8 mouse cellular contexts compared by ENCODE assay signal in genomic region chr10:81430831-81431525, GRCm38 (mm10). TPM values are rescaled to one million over a fixed set of nuclear protein-coding genes. Genes with fewer than 3 reads are reported as not detected.
DNase-seq lines count a peak whose midpoint lies in the region; ATAC-seq and TF ChIP-seq lines count a peak whose summit lies in the region.

No protein-coding gene starts in this region.

- peak; percentile 12 for ATAC-seq in embryonic facial prominence, embryonic 15.5 days (ENCODE audit: insufficient number of reproducible peaks, low FRiP score, low TSS enrichment, low read depth)
- ATAC-seq in monocyte, adult 5-6 weeks (replicated peaks; ENCODE audit: insufficient number of reproducible peaks, low FRiP score, low TSS enrichment, poor library complexity, severe bottlenecking): no peak

- H3K27me3 ChIP-seq in E14TG2a.4 (ENCODE audit: insufficient read depth, low read length): peaks cover 40% of the 10 kb centered on the region
- H3K27me3 ChIP-seq in embryonic facial prominence, embryonic 15.5 days: no peaks in the 10 kb centered on the region

- H3K9ac ChIP-seq in embryonic facial prominence, embryonic 15.5 days: peak overlapping the region; percentile 60

- peaks cover 32% of the 10 kb centered on the region for H3K79me2 ChIP-seq in macrophage (ENCODE audit: inconsistent target)

- WGBS in embryonic facial prominence, embryonic 15.5 days: 1% methylated on average over 49 of the region's 70 CpGs
- 3% methylated on average over 59 of the region's 70 CpGs for WGBS in macrophage (ENCODE audit: missing documents)

- H3K4me3 ChIP-seq in E14TG2a.4 (replicated peaks; ENCODE audit: low read length): peak overlapping the region; percentile 86
- peak overlapping the region; percentile 64 for H3K4me3 ChIP-seq in embryonic facial prominence, embryonic 15.5 days (replicated peaks)
- H3K4me3 ChIP-seq in macrophage (ENCODE audit: inconsistent target): peak overlapping the region; percentile 4; the same call in 1 of the 2 replicates

- H3K27ac ChIP-seq in embryonic facial prominence, embryonic 15.5 days (replicated peaks): peak overlapping the region; percentile 94
- H3K27ac ChIP-seq in macrophage: no peak overlapping the region

- H3K36me3 ChIP-seq in E14TG2a.4 (ENCODE audit: insufficient read depth, low read length) (no peaks in the 10 kb centered on the region), macrophage (ENCODE audit: inconsistent target) (no peaks in the 10 kb centered on the region)
- no peaks in the 10 kb centered on the region for H3K36me3 ChIP-seq in embryonic facial prominence, embryonic 15.5 days

- peaks cover 72% of the 10 kb centered on the region for H3K4me1 ChIP-seq in E14TG2a.4 (replicated peaks; ENCODE audit: low read depth, low read length)
- H3K4me1 ChIP-seq in embryonic facial prominence, embryonic 15.5 days: peaks cover 60% of the 10 kb centered on the region

- peak overlapping the region; percentile 90 for H3K4me2 ChIP-seq in embryonic facial prominence, embryonic 15.5 days (replicated peaks)

- intact Hi-C loops in heart, postnatal 14 days (cut with DNase I): no loop called here

- H3K9me3 ChIP-seq in E14TG2a.4 (ENCODE audit: low read length): no peaks in the 10 kb centered on the region
- H3K9me3 ChIP-seq in embryonic facial prominence, embryonic 15.5 days (replicated peaks): no peaks in the 10 kb centered on the region

- no peak for TF ChIP-seq CTCF in E14TG2a.4 (conservative IDR thresholded peaks at IDR 0.05; ENCODE audit: low read length)

- peak; percentile 33 for DNase-seq in adrenal gland, adult 2 months
- DNase-seq in heart, postnatal 14 days: peak; percentile 71 to 75
- DNase-seq in layer of hippocampus, adult 8-10 months (ENCODE audit: low spot score in 2 of 2): peak; percentile 50 to 67
- DNase-seq in spleen, postnatal 10 days (ENCODE audit: low spot score in 2 of 2): peak; percentile 46 to 69

RNA-seq across cellular contexts. Expression of gene Nfic, which starts 24.5 kb away (rescaled TPM):
- total RNA-seq in adrenal gland, adult 2 months (2021): 100 to 1,000 TPM in 1 of 2 experiments, 10 to 100 TPM in 1; 80.8 to 126 TPM
- polyA plus RNA-seq in adrenal gland, adult 2 months (2012; rRNA removed): 142 and 171 TPM in 2 replicates
- 138 and 139 TPM in 2 replicates for polyA plus RNA-seq in embryonic facial prominence, embryonic 15.5 days (2015; fragmentation: Nextera tagmentation; extraction: Ambion mirVana)
- 100 to 1,000 TPM; 133 TPM for total RNA-seq in heart, postnatal 14 days (2021)
- 10 to 100 TPM; 52.8 to 61.6 (median 58.7) TPM for total RNA-seq in layer of hippocampus, adult 8-10 months (2022)
- 10 to 100 TPM in 18 of 26 experiments, 1 to 10 TPM in 8; 2.2 to 42.9 (median 17.2) TPM for total RNA-seq in macrophage (2018; cell fraction: chromatin; rRNA removed)
- 100 to 1,000 TPM in 1 of 26 experiments, 10 to 100 TPM in 25; 25.2 to 102 (median 68.1) TPM for total RNA-seq in macrophage (2018; cell fraction: cytosol; rRNA removed)
- total RNA-seq in macrophage (2018; cell fraction: nucleus; rRNA removed): 10 to 100 TPM in 24 of 26 experiments, 1 to 10 TPM in 2; 8.2 to 98.8 (median 37.1) TPM
- 33.6 to 60.6 TPM (median 57.7 TPM) in 3 replicates for polyA plus RNA-seq in macrophage (2018)
- 4.1 to 7.6 TPM (median 5.1 TPM) in 3 replicates for total RNA-seq in monocyte, adult 5-6 weeks (2017)

RNA-seq across cellular contexts. Expression of gene Smim24, which starts 38.1 kb away (rescaled TPM):
- 1 to 10 TPM; 1.4 to 1.6 TPM for total RNA-seq in adrenal gland, adult 2 months (2021)
- 4.5 and 5.4 TPM in 2 replicates for polyA plus RNA-seq in adrenal gland, adult 2 months (2012; rRNA removed)
- 5.0 and 8.3 TPM in 2 replicates for polyA plus RNA-seq in embryonic facial prominence, embryonic 15.5 days (2015; fragmentation: Nextera tagmentation; extraction: Ambion mirVana)
- total RNA-seq in heart, postnatal 14 days (2021): 1 to 10 TPM; 1.9 to 2.0 TPM
- 1 to 10 TPM; 1.3 to 1.7 (median 1.4) TPM for total RNA-seq in layer of hippocampus, adult 8-10 months (2022)
- 1 to 10 TPM in 19 of 26 experiments, under 1 TPM in 2, not detected in 5; 0.62 to 6.3 (median 2.6) TPM for total RNA-seq in macrophage (2018; cell fraction: chromatin; rRNA removed)
- total RNA-seq in macrophage (2018; cell fraction: cytosol; rRNA removed): 10 to 100 TPM in 25 of 26 experiments, 1 to 10 TPM in 1; 9.7 to 17.7 (median 13.3) TPM
- total RNA-seq in macrophage (2018; cell fraction: nucleus; rRNA removed): 10 to 100 TPM in 1 of 26 experiments, 1 to 10 TPM in 25; 1.4 to 11.8 (median 5.5) TPM
- 9.6 to 21.8 TPM (median 14.6 TPM) in 3 replicates for polyA plus RNA-seq in macrophage (2018)
- total RNA-seq in monocyte, adult 5-6 weeks (2017): 3.9 to 7.9 TPM (median 6.3 TPM) in 3 replicates

RNA-seq across cellular contexts. Expression of gene Gm48552, which starts 42.2 kb away (rescaled TPM):
- 1 to 10 TPM in 1 of 2 experiments, not detected in 1; 1.4 TPM for total RNA-seq in adrenal gland, adult 2 months (2021)
- polyA plus RNA-seq in adrenal gland, adult 2 months (2012; rRNA removed): 2.5 and 4.4 TPM in 2 replicates
- polyA plus RNA-seq in embryonic facial prominence, embryonic 15.5 days (2015; fragmentation: Nextera tagmentation; extraction: Ambion mirVana): 1.6 and 2.9 TPM in 2 replicates
- under 1 TPM; 0.65 to 0.83 TPM for total RNA-seq in heart, postnatal 14 days (2021)
- 1 to 10 TPM; 2.9 to 9.7 (median 4.2) TPM for total RNA-seq in layer of hippocampus, adult 8-10 months (2022)
- 1 to 10 TPM in 17 of 26 experiments, not detected in 9; 1.1 to 5.7 (median 2.3) TPM for total RNA-seq in macrophage (2018; cell fraction: chromatin; rRNA removed)
- total RNA-seq in macrophage (2018; cell fraction: cytosol; rRNA removed): 1 to 10 TPM in 1 of 26 experiments, under 1 TPM in 7, not detected in 18; 0.22 to 1.1 (median 0.36) TPM
- total RNA-seq in macrophage (2018; cell fraction: nucleus; rRNA removed): 1 to 10 TPM in 9 of 26 experiments, under 1 TPM in 1, not detected in 16; 0.63 to 8.6 (median 2.8) TPM
- polyA plus RNA-seq in macrophage (2018): 0.57 TPM in 1 of 3 replicates, not detected in the others
- total RNA-seq in monocyte, adult 5-6 weeks (2017): not detected in 3 replicates

RNA-seq across cellular contexts. Expression of gene Gm48551, which starts 46.7 kb away (rescaled TPM):
- total RNA-seq in adrenal gland, adult 2 months (2021): 1 to 10 TPM; 1.8 to 2.5 TPM
- 2.9 and 6.7 TPM in 2 replicates for polyA plus RNA-seq in adrenal gland, adult 2 months (2012; rRNA removed)
- 3.1 and 3.2 TPM in 2 replicates for polyA plus RNA-seq in embryonic facial prominence, embryonic 15.5 days (2015; fragmentation: Nextera tagmentation; extraction: Ambion mirVana)
- under 1 TPM; 0.51 to 0.84 TPM for total RNA-seq in heart, postnatal 14 days (2021)
- 1 to 10 TPM; 2.7 to 5.5 (median 4.5) TPM for total RNA-seq in layer of hippocampus, adult 8-10 months (2022)
- 1 to 10 TPM in 22 of 26 experiments, under 1 TPM in 3, not detected in 1; 0.38 to 4.3 (median 2.4) TPM for total RNA-seq in macrophage (2018; cell fraction: chromatin; rRNA removed)
- total RNA-seq in macrophage (2018; cell fraction: cytosol; rRNA removed): 1 to 10 TPM in 1 of 26 experiments, under 1 TPM in 25; 0.15 to 1.2 (median 0.53) TPM
- 1 to 10 TPM in 25 of 26 experiments, under 1 TPM in 1; 0.81 to 7.0 (median 2.7) TPM for total RNA-seq in macrophage (2018; cell fraction: nucleus; rRNA removed)
- polyA plus RNA-seq in macrophage (2018): 0.07 to 1.0 TPM (median 0.46 TPM) in 3 replicates
- total RNA-seq in monocyte, adult 5-6 weeks (2017): 2.3 to 3.7 TPM in 2 of 3 replicates, not detected in the other

RNA-seq across cellular contexts. Expression of gene Dohh, which starts 46.8 kb away (rescaled TPM):
- 10 to 100 TPM; 39.6 to 54.3 TPM for total RNA-seq in adrenal gland, adult 2 months (2021)
- 125 and 132 TPM in 2 replicates for polyA plus RNA-seq in adrenal gland, adult 2 months (2012; rRNA removed)
- polyA plus RNA-seq in embryonic facial prominence, embryonic 15.5 days (2015; fragmentation: Nextera tagmentation; extraction: Ambion mirVana): 83.1 and 85.2 TPM in 2 replicates
- total RNA-seq in heart, postnatal 14 days (2021): 10 to 100 TPM; 47.6 to 55.3 TPM
- 10 to 100 TPM; 64.3 to 78.5 (median 72.6) TPM for total RNA-seq in layer of hippocampus, adult 8-10 months (2022)
- 10 to 100 TPM in 20 of 26 experiments, 1 to 10 TPM in 6; 5.0 to 26.5 (median 14.1) TPM for total RNA-seq in macrophage (2018; cell fraction: chromatin; rRNA removed)
- 10 to 100 TPM; 21.6 to 41.1 (median 29.6) TPM for total RNA-seq in macrophage (2018; cell fraction: cytosol; rRNA removed)
- 10 to 100 TPM in 24 of 26 experiments, 1 to 10 TPM in 2; 9.0 to 30.8 (median 16.6) TPM for total RNA-seq in macrophage (2018; cell fraction: nucleus; rRNA removed)
- 21.0 to 48.1 TPM (median 32.0 TPM) in 3 replicates for polyA plus RNA-seq in macrophage (2018)
- 18.6 to 22.3 TPM (median 20.9 TPM) in 3 replicates for total RNA-seq in monocyte, adult 5-6 weeks (2017)

Comparison
In these comparisons a context has a peak if more than half of its experiments do, and no peak if none do; other contexts are left out.
1. H3K4me3 ChIP-seq: peak in every context shown above with its lines; median percentile 86 in E14TG2a.4; 64 in embryonic facial prominence, embryonic 15.5 days; 4 in macrophage.